Mouse (Mus musculus): ENCODE measurements around the gene Fanca.
"Not testable (repeated sequence)": the region's sequence is repeated elsewhere in the genome, so short reads cannot be mapped to it uniquely, and the experiment has no call there.

Fanca gene

DNA sequence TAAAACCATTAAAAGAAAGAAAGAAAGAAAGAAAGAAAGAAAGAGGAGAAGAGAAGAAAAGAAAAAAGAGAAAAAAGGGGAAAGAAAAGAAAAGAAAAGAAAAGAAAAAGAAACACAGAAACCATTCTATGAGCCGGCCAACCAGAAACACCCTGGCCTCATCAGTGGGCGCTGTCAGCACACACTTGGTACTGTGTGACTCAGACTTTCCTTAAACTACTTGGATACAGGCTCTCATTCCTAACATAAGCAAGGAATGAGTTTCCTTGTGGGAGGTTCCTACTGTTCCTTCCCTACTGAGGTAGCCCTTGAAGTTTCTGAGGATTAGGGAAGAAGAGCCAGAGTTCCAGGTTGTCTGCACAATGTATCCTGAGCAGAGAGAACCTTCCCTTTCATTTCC is 12.9 kb upstream of the Fanca start:
- DNase-seq (ENCODE audit: low spot score in 2 of 2) = no peak

DNA sequence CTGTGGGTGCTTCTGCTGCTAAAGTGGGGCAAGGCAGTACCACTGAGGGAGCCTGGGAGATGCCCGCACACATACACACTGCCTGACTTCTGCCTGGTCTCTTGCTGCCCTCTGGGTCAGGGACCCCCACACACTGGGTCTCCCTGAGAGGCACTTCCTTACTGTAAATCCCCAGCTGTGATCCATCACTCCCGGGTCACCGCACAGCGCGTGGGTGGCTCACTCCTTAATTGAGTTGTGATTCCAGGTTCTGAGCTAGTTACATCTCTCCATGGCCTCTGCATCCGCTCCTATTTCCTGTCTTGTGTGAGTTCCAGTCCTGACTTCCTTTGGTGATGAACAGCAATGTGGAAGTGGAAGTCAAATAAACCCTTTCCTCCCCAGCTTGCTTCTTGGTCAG is 12.3 kb upstream of the Fanca start:
- no peak for DNase-seq (ENCODE audit: low spot score in 2 of 2)

DNA sequence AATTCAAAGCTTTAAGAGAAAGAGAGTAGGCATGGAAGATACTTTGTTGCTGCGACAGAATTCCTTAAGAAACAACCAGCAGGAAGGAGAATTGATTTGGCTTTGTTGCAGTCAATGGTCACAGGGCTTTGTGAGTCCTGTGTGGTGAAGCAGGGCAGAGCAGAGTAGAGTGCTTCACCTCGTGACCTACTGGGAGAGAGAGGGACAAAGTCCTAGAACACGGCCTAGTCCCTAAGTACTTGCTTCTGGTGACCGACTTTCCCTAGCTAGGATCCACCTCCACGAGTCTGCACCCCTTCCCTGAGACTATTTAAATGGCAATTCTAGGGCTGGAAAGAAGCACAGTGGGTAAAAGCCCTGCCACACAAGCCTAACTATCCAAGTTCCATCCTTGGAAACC is 11.6 kb upstream of the Fanca start:
- DNase-seq (ENCODE audit: low spot score in 2 of 2) = no peak

DNA sequence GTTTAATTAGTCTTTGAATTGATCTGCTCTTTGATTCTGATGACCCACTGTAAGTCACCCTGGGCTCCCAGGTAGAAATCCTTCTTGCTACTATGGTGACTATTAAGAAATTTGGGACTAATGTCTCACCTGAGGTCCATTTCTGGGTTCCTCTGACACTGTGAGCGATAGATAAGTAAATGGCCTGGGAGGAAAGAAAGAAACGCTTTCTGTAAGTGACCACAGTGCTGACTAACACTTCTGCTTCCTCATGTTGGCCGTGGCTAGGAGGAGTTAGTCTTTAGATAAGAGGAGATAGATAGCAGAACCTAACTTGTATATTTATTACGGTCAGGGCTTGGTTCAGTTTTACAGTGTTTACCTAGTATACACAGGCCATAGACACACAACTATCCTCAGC is 11.0 kb upstream of the Fanca start:
- DNase-seq (ENCODE audit: low spot score in 2 of 2) = no peak

DNA sequence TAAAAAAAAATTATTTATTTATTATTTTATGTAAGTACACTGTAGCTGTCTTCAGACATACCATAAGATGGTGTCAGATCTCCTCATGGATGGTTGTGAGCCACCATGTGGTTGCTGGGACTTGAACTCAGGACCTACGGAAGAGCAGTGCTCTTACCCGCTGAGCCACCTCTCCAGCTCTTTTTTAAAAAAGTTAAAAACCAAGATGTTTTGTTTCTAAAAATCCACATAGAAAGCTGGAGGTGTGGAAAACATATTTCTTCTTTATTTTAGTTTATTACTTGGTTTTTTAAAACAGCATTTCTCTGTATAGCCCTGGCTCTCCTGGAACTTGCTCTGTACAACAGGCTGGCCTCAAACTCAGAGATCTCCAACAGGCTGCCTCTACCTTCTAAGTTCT is 10.2 kb upstream of the Fanca start:
- no peak for DNase-seq (ENCODE audit: low spot score in 2 of 2)

DNA sequence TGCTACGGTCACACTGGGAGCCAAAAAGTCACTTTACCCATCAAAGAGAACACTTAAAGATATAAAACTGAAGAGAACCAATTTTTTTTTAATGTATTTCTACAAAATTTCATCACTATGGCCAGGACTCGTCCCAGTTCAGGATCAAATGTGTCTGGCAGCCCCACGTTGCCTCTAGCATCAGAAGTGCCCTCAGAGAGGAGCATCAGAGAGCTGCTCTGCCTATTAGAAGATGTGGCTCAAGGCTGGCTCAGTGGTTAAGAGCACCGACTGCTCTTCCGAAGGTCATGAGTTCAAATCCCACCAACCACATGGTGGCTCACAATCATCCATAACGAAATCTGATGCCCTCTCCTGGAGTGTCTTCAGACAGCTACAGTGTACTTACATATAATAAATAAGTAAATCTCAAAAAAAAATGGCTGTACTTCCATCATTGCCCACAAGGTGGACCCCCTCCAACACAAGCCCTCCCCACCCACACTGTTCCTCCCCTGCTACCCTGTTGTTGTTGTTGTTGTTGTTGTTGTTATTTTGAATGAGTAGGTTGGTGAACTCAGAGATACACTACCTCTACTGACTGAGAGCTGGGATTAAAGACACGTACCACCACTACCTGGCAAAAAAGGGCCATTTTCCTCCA is 1.3 kb upstream of the Fanca start:
- DNase-seq (ENCODE audit: low spot score in 2 of 2) = no peak

DNA sequence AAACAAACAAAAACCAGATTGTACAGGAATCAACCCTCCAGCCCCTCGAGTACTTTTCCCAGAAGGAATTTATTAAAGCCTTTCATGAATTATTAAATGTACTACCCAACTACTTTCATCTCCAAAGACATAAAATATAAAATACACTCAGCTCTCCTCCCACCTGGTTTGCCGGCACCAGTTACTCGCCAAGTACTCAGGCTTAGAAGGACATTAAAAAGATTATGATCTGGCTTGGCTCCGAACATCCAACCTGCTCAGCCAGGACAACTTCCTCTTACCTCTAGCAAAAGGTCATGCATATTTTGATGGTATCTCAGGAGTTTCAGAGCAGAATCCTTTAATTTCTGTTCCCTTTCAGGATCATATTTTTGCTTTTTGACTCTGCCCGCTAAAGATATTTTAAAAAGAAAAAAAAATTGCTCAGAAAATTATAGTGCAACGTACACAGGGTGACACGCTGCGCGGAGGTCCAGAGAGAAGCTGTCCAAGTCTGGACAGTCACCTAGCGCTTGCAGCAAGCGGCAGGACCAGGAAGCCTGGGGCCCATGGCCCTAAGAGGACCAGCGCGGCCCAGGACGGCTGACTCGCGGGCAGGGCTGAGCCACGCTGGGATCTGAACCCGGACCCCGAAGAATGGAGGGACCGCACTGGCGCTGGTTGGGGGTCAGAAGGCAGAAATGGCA is 452 bp downstream of the Fanca start:
- DNase-seq (ENCODE audit: low spot score in 2 of 2) = no peak

DNA sequence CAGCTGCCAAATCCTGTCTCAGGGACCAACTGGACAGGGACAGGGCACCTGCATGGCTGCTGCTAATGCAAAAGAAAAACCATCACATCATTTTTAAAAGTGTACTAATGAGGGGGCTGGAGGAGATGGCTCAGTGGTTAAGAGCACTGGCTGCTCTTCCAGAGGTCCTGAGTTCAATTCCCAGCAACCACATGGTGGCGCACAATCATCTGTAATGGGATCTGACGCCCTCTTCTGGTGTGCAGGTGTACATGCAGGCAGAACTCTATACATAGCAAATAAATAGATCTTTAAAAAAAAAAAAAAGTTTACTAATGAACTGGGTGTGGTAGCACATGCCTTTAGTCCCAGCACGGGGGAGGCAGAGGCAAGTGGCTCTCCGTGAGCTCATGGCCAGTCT is 9.6 kb downstream of the Fanca start:
- DNase-seq (ENCODE audit: low spot score in 2 of 2) = no peak

DNA sequence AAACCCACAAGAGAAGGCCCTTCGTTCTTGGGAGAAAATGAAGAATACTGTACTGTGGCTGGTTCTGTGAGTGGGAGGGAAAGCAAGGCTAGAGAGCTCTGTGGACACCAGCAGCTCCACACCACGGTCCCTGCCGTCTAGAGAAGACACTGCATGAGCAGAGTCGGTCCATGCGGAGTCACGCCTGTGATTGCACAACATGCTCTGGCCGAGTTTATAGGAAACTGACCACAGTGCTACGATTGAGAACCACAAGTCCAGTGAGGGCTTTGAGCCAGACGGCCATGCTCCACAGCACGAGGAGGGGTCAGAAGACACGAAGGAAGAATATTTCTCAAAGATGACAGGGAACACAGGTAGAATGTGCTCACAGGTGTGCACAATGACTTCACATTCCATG is 20.1 kb downstream of the Fanca start:
- no peak for DNase-seq (ENCODE audit: low spot score in 2 of 2)

DNA sequence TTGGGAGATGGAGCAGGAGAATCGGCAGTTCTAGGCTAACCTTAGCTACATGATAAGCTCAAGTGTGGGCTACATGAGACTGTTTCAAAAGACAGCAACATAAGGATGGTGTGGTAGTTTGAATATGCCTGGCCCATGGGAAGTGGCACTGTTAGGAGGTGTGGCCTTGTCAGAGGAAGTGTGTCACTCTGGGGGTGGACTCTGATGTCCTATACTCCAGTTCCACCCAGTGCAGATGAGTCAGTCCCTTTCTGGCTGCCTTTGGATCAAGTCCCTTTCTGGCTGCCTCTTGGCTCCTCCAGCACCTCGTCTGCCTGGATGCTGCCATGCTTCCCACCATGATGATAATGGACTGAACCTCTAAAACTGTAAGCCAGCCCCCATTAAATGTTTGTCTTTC is 25.6 kb downstream of the Fanca start:
- no peak for DNase-seq (ENCODE audit: low spot score in 2 of 2)

DNA sequence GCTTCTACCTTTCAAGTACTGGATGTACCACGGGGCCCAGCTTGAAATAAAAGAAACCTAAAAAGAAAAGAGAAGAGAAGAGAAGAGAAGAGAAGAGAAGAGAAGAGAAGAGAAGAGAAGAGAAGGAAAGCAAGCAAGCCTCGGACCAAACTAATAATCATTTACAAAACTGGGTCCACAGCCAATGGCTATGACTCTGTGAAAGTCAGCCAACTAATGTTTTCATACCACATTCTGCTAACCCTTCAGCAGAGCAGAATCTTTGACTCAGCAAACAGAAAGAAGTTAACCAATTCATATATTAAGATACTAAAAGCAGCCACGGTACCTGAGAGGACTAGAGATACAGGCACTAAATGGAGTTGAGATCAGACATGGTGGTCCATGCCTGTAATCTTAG is 26.1 kb downstream of the Fanca start:
- DNase-seq (ENCODE audit: low spot score in 2 of 2) = no peak

DNA sequence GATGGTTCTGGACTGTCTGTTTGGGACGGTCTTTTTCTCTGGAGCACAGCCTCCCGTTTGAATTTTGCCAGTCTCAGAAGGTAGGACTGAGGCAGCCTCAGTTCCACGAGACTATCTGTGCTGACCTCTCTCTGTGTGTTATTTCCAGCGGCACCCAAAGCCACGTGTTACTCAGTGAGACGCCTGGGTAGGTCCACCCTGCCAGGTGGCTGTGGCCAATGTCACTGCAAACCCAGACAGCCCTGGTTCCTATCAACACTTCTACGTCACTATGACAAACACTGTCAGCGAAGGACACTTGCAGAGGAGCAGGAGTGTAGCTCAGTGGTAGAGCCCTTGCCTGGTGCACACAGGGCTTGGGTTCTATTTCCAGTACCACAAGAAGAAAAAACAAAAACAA is 26.7 kb downstream of the Fanca start:
- no peak for DNase-seq (ENCODE audit: low spot score in 2 of 2)

DNA sequence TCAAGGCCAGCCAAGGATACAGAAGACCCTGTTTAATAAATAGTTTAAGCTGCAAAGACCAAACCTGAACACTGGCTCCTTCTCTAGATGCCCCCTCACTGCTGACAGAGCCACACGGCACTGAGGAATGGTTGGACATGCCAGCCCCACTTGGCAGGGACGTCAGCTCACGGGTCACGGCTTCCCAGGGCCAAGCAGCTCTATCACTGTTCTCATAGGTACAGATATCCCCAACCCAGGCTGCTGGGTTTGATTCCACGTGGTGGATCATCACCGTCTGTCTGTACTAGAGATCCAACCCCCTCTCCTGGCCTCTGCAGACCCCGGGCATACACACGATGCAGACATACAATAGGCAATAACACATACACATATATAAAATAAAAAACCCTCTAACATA is 27.7 kb downstream of the Fanca start:
- no peak for DNase-seq (ENCODE audit: low spot score in 2 of 2)

DNA sequence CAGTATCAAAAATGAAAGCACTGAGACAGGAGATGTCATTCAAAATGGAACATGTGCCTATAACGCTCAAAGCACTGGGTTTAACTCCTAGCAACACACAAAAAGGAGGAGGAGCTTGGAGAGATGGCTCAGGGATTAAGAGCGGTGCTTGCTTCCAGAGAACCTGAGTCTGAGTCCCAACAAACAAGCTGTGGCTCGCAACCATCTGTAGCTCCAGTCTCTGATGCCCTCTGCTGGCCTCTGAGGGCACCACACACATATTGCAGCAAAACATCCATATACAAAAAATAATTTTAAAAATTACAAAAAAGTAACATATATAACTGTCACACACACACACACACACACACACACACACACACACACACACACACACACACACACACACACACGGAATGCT is 28.2 kb downstream of the Fanca start:
- DNase-seq (ENCODE audit: low spot score in 2 of 2) = no peak

DNA sequence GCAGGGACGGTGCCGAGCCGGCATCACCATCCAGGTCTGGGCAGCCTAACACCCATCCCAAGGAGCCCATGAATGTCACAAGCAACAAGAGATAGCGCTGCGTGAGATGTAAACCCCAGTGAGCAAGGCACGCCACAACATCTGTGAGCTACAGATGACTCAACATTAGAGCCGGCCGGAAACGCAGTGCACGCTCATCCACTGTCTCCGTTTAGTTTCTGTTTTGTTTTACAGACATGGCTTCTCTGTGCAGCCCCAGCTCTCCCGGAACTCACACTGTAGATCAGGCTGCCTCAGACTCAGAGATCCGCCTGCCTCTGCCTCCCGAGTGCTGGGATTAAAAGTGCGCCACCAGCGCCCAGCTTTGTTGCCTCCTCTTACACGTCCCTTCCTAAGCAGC is 31.0 kb downstream of the Fanca start:
- no peak for DNase-seq (ENCODE audit: low spot score in 2 of 2)

DNA sequence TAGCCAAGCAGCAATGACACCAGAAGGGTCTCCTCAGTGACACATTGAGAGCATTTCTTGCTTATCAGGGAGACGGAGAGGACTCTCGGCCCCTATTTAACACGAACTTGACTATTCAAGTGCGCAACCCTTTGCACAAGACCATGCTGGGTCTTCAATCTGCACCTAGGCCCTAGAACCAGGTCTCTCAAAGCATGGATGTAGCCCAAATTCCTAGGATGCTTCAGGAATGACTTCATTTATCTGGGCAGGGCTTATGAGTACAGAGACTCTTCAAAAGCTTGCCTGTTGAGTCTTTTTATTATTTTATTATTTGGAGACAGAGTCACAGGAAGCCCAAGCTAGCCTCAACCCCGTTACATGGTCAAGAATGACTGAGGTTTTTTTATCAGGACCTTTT is 33.9 kb downstream of the Fanca start:
- DNase-seq (ENCODE audit: low spot score in 2 of 2) = no peak

DNA sequence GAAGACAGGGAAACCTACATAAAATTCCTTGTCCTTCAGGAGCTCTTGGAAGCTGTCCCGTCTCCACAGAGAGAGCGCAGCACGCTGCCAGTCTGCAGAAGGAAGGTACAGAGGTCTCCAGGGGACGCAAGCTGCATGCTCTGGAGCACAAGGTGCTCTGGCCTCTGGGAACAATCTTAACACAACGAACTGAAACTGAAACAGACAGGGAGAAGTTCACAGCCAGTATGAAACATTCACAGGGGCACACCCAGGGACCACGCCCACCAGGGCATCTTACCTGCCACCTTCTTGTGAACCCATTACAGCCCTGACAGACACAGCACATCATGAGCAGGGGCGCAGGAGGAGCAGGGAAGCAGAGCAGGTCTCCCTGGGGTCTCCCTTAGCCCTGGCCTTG is 34.4 kb downstream of the Fanca start:
- no peak for DNase-seq (ENCODE audit: low spot score in 2 of 2)

DNA sequence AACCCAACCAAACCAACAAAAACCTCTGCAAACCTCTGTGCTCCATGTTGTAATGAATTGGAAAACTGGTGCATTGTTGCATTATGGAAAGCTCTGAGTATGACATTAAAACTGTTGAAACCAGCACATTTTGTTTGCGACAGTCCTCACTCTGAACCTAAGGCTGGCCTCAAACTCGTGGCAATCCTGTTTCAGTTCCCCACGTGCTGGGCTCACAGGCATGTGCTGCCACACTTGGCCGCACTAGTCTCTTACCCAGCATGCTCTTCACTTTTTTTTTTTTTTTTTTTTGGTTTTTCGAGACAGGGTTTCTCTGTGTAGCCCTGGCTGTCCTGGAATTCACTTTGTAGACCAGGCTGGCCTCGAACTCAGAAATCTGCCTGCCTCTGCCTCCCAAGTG is 35.4 kb downstream of the Fanca start:
- DNase-seq (ENCODE audit: low spot score in 2 of 2) = not testable (repeated sequence)

DNA sequence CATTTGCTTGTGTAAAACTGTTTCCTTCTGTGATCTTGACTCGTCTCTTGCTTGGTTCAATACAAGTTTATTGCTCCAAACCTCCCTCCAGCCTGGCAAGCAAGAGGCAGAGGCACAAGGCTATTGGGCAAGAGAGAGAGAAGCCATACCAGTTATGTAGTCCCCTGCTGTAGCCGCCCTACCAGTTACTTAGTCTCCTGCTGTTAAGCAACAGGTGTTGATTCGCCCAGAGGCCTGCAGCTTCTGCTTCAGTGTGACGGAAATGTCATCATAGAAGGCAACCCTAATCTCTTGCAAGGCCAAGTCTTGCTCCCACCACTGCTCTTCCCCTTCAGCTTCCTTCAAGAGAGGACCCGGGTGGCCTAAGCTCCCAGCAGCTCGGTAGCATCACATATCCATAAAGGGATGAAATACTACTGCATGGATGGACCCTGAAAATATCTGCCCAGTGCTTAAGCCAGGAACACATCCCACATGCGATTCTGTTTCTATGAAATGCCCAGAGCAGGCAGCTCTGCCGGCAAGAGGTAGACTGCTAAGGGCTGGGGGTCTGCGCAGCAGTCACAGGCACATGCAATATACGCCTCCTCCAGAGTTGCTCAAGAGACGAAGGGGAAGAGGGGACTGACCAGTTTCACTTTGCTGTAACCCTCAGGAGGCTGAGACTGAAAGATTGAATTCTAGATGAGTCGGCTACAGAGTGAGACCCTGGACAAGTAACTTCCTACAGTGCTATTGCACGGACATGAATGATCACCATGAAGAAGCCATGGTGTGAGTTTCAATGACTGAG is 37.9 kb downstream of the Fanca start:
- DNase-seq (ENCODE audit: low spot score in 2 of 2) = no peak

DNA sequence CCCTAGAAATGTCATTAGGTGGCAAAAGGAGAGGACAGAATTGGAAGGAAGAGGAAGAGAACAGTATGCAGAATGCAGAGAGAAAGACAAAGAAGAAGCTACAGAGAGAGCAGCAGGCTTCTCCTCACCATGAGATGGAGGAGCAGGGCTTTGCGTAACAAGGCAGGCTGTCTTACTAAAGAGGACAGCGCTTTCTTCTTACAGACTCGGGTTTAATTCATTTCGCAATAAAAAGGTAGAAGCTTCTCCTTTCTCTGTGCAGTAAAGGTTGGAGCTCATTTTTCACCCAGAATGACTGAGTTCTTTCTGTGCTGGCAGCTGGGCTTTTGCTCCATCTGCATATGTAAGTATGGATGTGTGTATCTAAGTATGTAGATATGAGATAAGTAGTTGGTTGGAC is 38.5 kb downstream of the Fanca start:
- DNase-seq (ENCODE audit: low spot score in 2 of 2) = no peak

DNA sequence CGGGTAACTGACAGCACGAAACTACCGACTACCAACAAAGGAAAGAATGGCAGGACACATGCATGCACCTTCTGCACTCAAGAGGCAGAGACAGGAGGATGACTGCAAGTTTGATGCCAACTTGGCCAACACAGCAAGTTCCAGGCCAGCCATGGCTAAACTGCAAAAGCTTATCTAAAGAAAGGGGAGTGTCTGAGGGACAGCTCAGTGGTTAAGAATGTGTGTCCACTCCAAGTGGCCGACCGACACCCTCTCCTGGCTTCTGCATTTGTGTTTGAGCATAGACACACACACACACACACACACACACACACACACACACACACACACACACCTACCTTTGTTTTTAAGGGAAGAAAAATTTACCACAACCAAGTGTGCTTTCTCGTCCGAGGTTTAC is 39.9 kb downstream of the Fanca start:
- DNase-seq (ENCODE audit: low spot score in 2 of 2) = no peak

DNA sequence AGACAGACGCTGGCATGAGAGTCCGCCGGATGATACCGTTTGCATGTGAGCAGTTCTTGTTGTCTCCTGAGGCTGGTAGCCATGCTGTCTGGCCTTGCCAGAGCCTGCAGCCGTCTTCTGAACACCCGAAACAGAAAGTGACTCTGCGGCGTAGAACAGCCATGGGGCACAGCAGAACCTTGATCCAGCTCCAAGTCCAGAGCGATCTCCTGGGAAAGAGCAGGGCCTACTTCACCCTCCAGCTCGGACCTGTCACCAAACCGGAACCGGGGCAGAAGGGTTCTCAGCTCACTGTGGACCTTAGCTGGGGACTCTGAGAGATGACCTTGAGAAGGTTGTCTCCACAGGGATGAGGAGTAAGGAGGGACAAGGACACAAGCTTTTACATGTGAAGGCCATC is 43.3 kb downstream of the Fanca start:
- no peak for DNase-seq (ENCODE audit: low spot score in 2 of 2)

DNA sequence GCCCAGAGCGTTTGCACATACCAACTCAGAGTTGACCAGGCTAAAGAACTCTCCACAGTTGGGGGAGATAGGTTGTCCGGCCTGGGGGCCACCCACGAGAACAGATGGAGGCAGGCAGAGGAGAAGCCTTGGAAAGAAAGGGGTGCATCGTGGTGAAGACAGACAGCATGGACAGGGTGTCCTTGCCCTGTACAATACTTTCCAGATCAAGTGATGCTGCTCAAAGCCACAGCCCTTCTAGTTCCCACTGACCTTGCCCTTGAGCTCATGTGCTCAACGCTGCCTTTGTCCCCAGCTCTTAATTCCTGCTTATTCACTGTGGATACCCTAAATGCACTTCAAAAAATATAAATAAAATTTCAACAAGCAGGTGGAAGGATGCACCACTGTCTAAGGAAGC is 43.9 kb downstream of the Fanca start:
- no peak for DNase-seq (ENCODE audit: low spot score in 2 of 2)
